Mouse (Mus musculus) natural killer cell, adult 2 months (primary cell): Measurements from ENCODE around the gene Phc2.

Source experiments
- DNase-seq, 2 experiments: peaks; one replicate each; pipeline ENCODE4 v3.0.0; 2022; ENCODE audit warnings: low spot score in 2 of 2

Phc2 gene

GRCm38 (mm10) chr4:128716731-128717130, 62.2 kb downstream of the Phc2 start:
- DNase-seq, result no peak

- no peak for DNase-seq
These were observed 65.6 kb downstream of the Phc2 start for GRCm38 (mm10) chr4:128720110-128720509.

- DNase-seq, result no peak
These were observed 66.7 kb downstream of the Phc2 start for GRCm38 (mm10) chr4:128721061-128721648.

GRCm38 (mm10) chr4:128721761-128722160, 67.3 kb downstream of the Phc2 start:
- no peak for DNase-seq

GRCm38 (mm10) chr4:128722932-128723331, 68.4 kb downstream of the Phc2 start:
- no peak for DNase-seq

- DNase-seq, result no peak
These were observed 68.9 kb downstream of the Phc2 start for GRCm38 (mm10) chr4:128723431-128723830.

GRCm38 (mm10) chr4:128724059-128724458, 69.6 kb downstream of the Phc2 start:
- no peak for DNase-seq

- peak; percentile 49 to 74 for DNase-seq
These were observed 72.7 kb downstream of the Phc2 start for GRCm38 (mm10) chr4:128727019-128727720.

- DNase-seq, result peak in 1 of 2 experiments; percentile 20
These were observed 73.4 kb downstream of the Phc2 start for GRCm38 (mm10) chr4:128727721-128728430.

- DNase-seq, result no peak
These were observed 73.9 kb downstream of the Phc2 start for GRCm38 (mm10) chr4:128728431-128728851.

- DNase-seq, result no peak
These were observed 74.7 kb downstream of the Phc2 start for GRCm38 (mm10) chr4:128729033-128729708.

GRCm38 (mm10) chr4:128729709-128730037, 75.2 kb downstream of the Phc2 start:
- DNase-seq, result no peak

GRCm38 (mm10) chr4:128730271-128730670, 75.8 kb downstream of the Phc2 start:
- no peak for DNase-seq

GRCm38 (mm10) chr4:128732794-128733193, 78.3 kb downstream of the Phc2 start:
- no peak for DNase-seq

GRCm38 (mm10) chr4:128733496-128733895, 79.0 kb downstream of the Phc2 start:
- peak; percentile 34 to 72 for DNase-seq

- no peak for DNase-seq
These were observed 79.7 kb downstream of the Phc2 start for GRCm38 (mm10) chr4:128734217-128734616.

- peak; percentile 51 to 85 for DNase-seq
These were observed 80.5 kb downstream of the Phc2 start for GRCm38 (mm10) chr4:128734721-128735671.

- no peak for DNase-seq
These were observed 82.7 kb downstream of the Phc2 start for GRCm38 (mm10) chr4:128737137-128737589.

- DNase-seq, result no peak
These were observed 83.5 kb downstream of the Phc2 start for GRCm38 (mm10) chr4:128737825-128738610.

- DNase-seq, result no peak
These were observed 86.4 kb downstream of the Phc2 start for GRCm38 (mm10) chr4:128740878-128741277.
